Mouse (Mus musculus) neural tube, embryonic 14.5 days (tissue): ENCODE measurements around the gene Kcnk2. TPM values are rescaled to one million over a fixed set of nuclear protein-coding genes. Genes with fewer than 3 reads are reported as not detected.

Experiments used
- ATAC-seq: fragments of 200-750 bp; cut with Nextera tagmentation; 2 replicates; pipeline ENCODE4 v1.8.0; 2017; ENCODE audit warnings: low read depth, mild to moderate bottlenecking, moderate TSS enrichment, moderate library complexity
- H3K27ac ChIP-seq: fragments of 300-500 bp; sonication (generic); 2 replicates; pipeline ENCODE4 v1.5.1; 2014; ENCODE audit warnings: low read depth, mild to moderate bottlenecking, control low read depth, low read length, moderate library complexity, mixed read lengths
- H3K27me3 ChIP-seq: fragments of 300-500 bp; sonication (generic); 2 replicates; pipeline ENCODE4 v1.6.1; 2014; ENCODE audit warnings: low read length; ENCODE audit not compliant: control insufficient read depth, insufficient read depth
- H3K36me3 ChIP-seq: fragments of 300-500 bp; sonication (generic); 2 replicates; pipeline ENCODE4 v1.6.1; 2014; ENCODE audit warnings: low read length, mixed read lengths; ENCODE audit not compliant: control insufficient read depth, insufficient read depth
- H3K4me1 ChIP-seq: fragments of 300-500 bp; sonication (generic); 2 replicates; pipeline ENCODE4 v1.6.1; 2014; ENCODE audit warnings: low read length; ENCODE audit not compliant: control insufficient read depth, insufficient read depth
- H3K4me2 ChIP-seq: fragments of 300-500 bp; sonication (generic); 2 replicates; pipeline ENCODE4 v1.6.1; 2014; ENCODE audit warnings: mild to moderate bottlenecking, low read depth, low read length, control low read depth
- H3K4me3 ChIP-seq: fragments of 300-500 bp; sonication (generic); 2 replicates; pipeline ENCODE4 v1.5.1; 2014; ENCODE audit warnings: low read depth, low read length, control low read depth, mixed read lengths
- H3K9ac ChIP-seq: fragments of 300-500 bp; sonication (generic); replicated peaks from 2 replicates; pipeline ENCODE4 v1.6.1; 2014; ENCODE audit warnings: low read depth, mild to moderate bottlenecking, control low read depth, low read length, mixed read lengths
- H3K9me3 ChIP-seq: fragments of 300-500 bp; sonication (generic); 2 replicates; pipeline ENCODE4 v1.6.1; 2016; ENCODE audit warnings: low read length; ENCODE audit not compliant: control insufficient read depth
- WGBS: fragments of 180-500 bp; shearing (Covaris S2); extraction: QIAGEN DNeasy Blood & Tissue Kit; methylation state at CpG from one replicate; pipeline ENCODE4 v1.1.7; 2014; 5-methylcytosine and 5-hydroxymethylcytosine counted together
- polyA plus RNA-seq: library from polyadenylated mRNA; unstranded; fragments of >200 nt; fragmentation: Nextera tagmentation; extraction: Ambion mirVana; gene quantifications from 2 replicates; pipeline ENCODE4 v1.2.1, GENCODE M21; 2014

The Kcnk2 gene
- polyA plus RNA-seq, 1 experiment from 2014 or later, result 18.7 TPM

GRCm38 (mm10) chr1:189353887-189354286 is 48.2 kb downstream of the Kcnk2 start:
- no peak overlapping the region for H3K4me2 ChIP-seq
- H3K9me3 ChIP-seq, result no peaks in the 10 kb centered on the region
- H3K27me3 ChIP-seq, result no peaks in the 10 kb centered on the region
- H3K9ac ChIP-seq, result no peak overlapping the region
- H3K36me3 ChIP-seq, result no peaks in the 10 kb centered on the region
- H3K27ac ChIP-seq, result no peak overlapping the region
- no peaks in the 10 kb centered on the region for H3K4me1 ChIP-seq
- 84% methylated on average over 1 of the region's 1 CpGs for WGBS
- no peak overlapping the region for H3K4me3 ChIP-seq
- ATAC-seq, result no peak

GRCm38 (mm10) chr1:189351804-189352203 is 50.3 kb downstream of the Kcnk2 start:
- H3K4me2 ChIP-seq, result no peak overlapping the region
- no peak overlapping the region for H3K4me3 ChIP-seq
- no peaks in the 10 kb centered on the region for H3K27me3 ChIP-seq
- WGBS, result 91% methylated on average over 6 of the region's 6 CpGs
- no peaks in the 10 kb centered on the region for H3K36me3 ChIP-seq
- H3K27ac ChIP-seq, result no peak overlapping the region
- no peaks in the 10 kb centered on the region for H3K9me3 ChIP-seq
- no peak for ATAC-seq
- no peaks in the 10 kb centered on the region for H3K4me1 ChIP-seq
- H3K9ac ChIP-seq, result no peak overlapping the region

DNA sequence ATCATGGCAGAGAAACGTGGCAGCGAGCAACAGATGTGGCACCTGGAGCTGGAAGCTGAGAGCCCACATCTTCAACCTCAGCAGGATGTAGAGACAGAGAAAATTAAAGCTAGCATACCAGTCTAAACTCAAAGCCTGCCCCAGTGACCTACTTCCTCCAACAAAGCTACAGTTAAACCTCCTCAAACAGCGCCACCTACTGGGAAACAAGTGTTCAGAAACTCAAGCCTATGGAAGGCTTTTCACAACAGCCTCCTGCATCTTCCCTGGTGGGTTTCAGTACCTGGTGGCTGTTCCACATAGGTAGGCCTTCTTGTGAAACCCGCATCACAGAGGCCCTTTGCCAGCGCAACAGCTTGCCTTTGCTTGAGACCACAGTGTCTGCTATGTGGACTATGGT is 52.9 kb downstream of the Kcnk2 start:
- H3K4me1 ChIP-seq, result no peaks in the 10 kb centered on the region
- H3K4me2 ChIP-seq, result no peak overlapping the region
- H3K9me3 ChIP-seq, result no peaks in the 10 kb centered on the region
- H3K27ac ChIP-seq, result no peak overlapping the region
- H3K27me3 ChIP-seq, result no peaks in the 10 kb centered on the region
- H3K36me3 ChIP-seq, result no peaks in the 10 kb centered on the region
- ATAC-seq, result no peak
- H3K4me3 ChIP-seq, result no peak overlapping the region
- H3K9ac ChIP-seq, result no peak overlapping the region
- 89% methylated on average over 5 of the region's 5 CpGs for WGBS

- no peak overlapping the region for H3K4me2 ChIP-seq
- no peak for ATAC-seq
- no peaks in the 10 kb centered on the region for H3K27me3 ChIP-seq
- no peak overlapping the region for H3K4me3 ChIP-seq
- no peak overlapping the region for H3K9ac ChIP-seq
- H3K36me3 ChIP-seq, result no peaks in the 10 kb centered on the region
- H3K27ac ChIP-seq, result no peak overlapping the region
- H3K4me1 ChIP-seq, result peaks cover 9% of the 10 kb centered on the region; the same call in 1 of the 2 replicates
- 78% methylated on average over 5 of the region's 5 CpGs for WGBS
- H3K9me3 ChIP-seq, result no peaks in the 10 kb centered on the region
Measured at GRCm38 (mm10) chr1:189345166-189345565, 56.9 kb downstream of the Kcnk2 start.

- Histone ChIP-seq H3K27ac (peak overlapping the region; percentile 49), H3K9me3 (no peaks in the 10 kb centered on the region), H3K36me3 (no peaks in the 10 kb centered on the region), H3K9ac (peak overlapping the region; percentile 88), H3K4me2 (peak overlapping the region; percentile 90), H3K4me1 (peaks cover 9% of the 10 kb centered on the region; the same call in 1 of the 2 replicates), H3K27me3 (no peaks in the 10 kb centered on the region), H3K4me3 (peak overlapping the region; percentile 64)
- 1% methylated on average over 63 of the region's 82 CpGs for WGBS
- ATAC-seq, result peak; percentile 85
Measured at GRCm38 (mm10) chr1:189343301-189344251, 58.5 kb downstream of the Kcnk2 start.

DNA sequence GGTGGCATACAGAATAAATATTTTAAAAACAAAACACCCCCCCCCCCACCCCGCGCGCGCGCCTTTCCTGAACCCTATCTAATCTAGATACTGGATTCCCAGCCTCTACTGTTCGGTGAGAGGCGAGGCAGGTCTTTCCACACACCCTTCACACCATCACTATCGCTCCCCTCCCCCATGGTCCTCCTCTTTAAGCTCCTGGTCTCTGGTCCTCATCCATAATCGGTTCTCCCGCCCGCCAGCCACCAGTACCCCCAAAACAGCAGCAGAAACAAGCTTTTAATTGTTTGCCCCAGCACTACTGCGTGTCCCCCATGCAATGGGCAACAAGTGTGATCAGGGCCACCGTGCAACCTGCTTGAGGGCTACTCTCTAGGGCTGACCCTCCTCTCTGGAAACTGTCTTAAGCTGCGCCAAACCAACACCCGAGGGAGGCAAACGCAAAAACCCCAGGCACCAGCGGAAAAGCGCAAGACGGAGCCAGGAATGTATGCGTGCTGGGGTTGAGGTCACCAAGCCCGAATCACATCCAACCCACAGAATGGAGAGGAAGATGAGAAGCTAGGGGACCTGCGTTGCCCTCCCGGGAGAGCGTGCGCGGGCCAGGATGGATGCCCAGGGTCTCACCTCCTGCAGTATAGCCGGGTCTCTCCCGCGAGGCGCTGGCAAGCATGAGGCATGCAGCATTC is 59.5 kb downstream of the Kcnk2 start:
- peak overlapping the region; percentile 88 for H3K9ac ChIP-seq
- H3K4me1 ChIP-seq, result peaks cover 9% of the 10 kb centered on the region; the same call in 1 of the 2 replicates
- peak overlapping the region; percentile 90 for H3K4me2 ChIP-seq
- WGBS, result 6% methylated on average over 30 of the region's 30 CpGs
- H3K27me3 ChIP-seq, result no peaks in the 10 kb centered on the region
- H3K4me3 ChIP-seq, result peak overlapping the region; percentile 64
- H3K27ac ChIP-seq, result no peak overlapping the region
- H3K36me3 ChIP-seq, result no peaks in the 10 kb centered on the region
- H3K9me3 ChIP-seq, result no peaks in the 10 kb centered on the region
- ATAC-seq, result peak; percentile 36; the same call in 1 of the 2 replicates

GRCm38 (mm10) chr1:189341381-189341917 is 60.6 kb downstream of the Kcnk2 start:
- Histone ChIP-seq H3K4me2 (peak overlapping the region; percentile 90), H3K9ac (no peak overlapping the region), H3K36me3 (no peaks in the 10 kb centered on the region), H3K27me3 (no peaks in the 10 kb centered on the region), H3K4me3 (peak overlapping the region; percentile 0), H3K27ac (no peak overlapping the region), H3K9me3 (no peaks in the 10 kb centered on the region), H3K4me1 (peaks cover 9% of the 10 kb centered on the region; the same call in 1 of the 2 replicates)
- no peak for ATAC-seq
- WGBS, result 48% methylated on average over 4 of the region's 4 CpGs

GRCm38 (mm10) chr1:189315896-189316295 is 86.2 kb downstream of the Kcnk2 start:
- no peaks in the 10 kb centered on the region for H3K9me3 ChIP-seq
- H3K4me1 ChIP-seq, result no peaks in the 10 kb centered on the region
- no peaks in the 10 kb centered on the region for H3K27me3 ChIP-seq
- no peak overlapping the region for H3K4me2 ChIP-seq
- H3K4me3 ChIP-seq, result no peak overlapping the region
- ATAC-seq, result no peak
- 59% methylated on average over 2 of the region's 2 CpGs for WGBS
- H3K9ac ChIP-seq, result no peak overlapping the region
- H3K27ac ChIP-seq, result no peak overlapping the region
- no peaks in the 10 kb centered on the region for H3K36me3 ChIP-seq
